Mouse (Mus musculus): ENCODE data around the gene Dhtkd1. TPM values are rescaled to one million over a fixed set of nuclear protein-coding genes. Genes with fewer than 3 reads are reported as not detected.
"Not testable (repeated sequence)": the region's sequence is repeated elsewhere in the genome, so short reads cannot be mapped to it uniquely, and the experiment has no call there.

Gene Dhtkd1
- polyA plus RNA-seq (2012; rRNA removed), result 1.3 and 2.1 TPM in 2 replicates

DNA sequence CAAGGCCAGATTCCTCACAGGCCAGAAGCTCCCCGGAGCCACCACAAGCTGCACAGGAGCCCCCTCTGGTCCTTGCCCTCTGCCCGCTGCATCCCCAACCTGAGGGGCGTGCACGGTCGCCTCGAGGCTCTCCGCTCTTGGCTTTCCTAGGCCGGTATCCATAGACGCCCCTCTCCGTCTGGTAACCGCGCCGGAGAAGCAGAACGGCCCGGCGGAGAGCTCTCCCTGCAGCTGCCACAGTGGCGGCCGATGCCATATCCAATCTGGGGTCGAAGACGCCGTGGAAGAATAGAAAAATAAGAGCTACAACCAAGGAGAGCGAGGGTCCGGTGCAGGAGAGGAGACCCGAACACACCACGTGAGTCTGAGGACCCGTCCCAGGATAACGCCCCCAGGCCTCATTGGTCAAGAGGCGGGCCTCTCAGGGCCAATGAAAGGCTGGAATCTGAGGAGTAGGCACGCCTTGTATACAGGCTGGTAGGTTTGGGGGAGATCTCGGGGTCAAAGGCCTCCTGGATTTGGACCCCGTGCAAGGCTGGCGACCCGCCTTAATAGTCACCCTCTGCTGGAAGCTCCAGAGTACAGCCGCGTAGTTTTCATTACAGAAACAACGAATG, at the start of gene Dhtkd1:
Dhtkd1 (minus strand) TSS at position 377 of the 617 bp plus-strand sequence.
- DNase-seq, result peak; percentile 68
- 3% methylated on average over 36 of the region's 36 CpGs for WGBS
- TF ChIP-seq POLR2A (IDR thresholded peaks at IDR 0.05; ENCODE audit: borderline replicate concordance, extremely low read depth, low read depth, low read length) (0 out of 2 replicates have a peak, but pooled peaks have one; percentile 23), CTCF (IDR thresholded peaks at IDR 0.05; ENCODE audit: insufficient read depth, low read length) (no peak)
- no peaks in the 10 kb centered on the region; the same call in 1 of the 2 replicates for H3K4me1 ChIP-seq (ENCODE audit: control insufficient read depth, insufficient read depth, low read length)
- peak within 1 kb of the TSS; percentile 76 for H3K4me3 ChIP-seq (replicated peaks; ENCODE audit: extremely low read depth, low read depth, low read length)

DNA sequence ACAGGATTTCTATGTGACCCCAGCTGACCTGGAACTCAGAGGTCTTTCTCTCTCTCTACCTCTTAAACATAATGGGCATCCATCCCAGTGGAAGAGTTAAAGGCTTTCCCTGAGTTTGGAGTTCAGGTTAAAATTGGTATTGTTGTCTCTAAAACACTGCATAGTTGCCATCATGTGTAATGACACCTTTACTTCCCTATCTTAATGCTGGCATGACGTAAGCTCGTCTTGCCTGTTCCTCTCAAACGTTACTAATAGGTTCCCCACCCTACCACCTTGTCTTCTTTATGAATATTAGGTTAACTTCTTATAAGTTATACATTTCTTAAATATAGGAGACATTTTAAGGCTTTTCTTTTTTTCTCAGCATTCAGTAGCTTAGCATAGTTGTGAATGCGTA, 34.9 kb upstream of the Dhtkd1 start:
- WGBS, result 90% methylated on average over 4 of the region's 4 CpGs

DNA sequence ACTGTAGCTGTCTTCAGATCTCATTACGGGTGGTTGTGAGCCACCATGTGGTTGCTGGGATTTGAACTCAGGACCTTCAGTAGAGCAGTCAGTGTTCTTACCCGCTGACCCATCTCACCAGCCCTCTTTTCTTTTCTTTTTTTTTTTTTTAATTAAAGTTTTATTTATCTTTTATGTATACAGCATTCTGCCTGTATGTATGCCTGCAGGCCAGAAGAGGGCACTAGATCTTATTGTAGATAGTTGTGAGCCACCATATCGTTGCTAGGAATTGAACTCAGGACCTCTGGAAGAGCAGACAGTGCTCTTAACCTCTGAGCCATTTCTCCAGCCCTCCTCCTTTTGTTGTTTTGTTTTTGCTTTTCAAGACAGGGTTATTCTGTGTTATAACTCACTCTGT, 28.0 kb upstream of the Dhtkd1 start:
- H3K4me3 ChIP-seq (replicated peaks; ENCODE audit: extremely low read depth, low read depth, low read length); H3K4me1 ChIP-seq (ENCODE audit: control insufficient read depth, insufficient read depth, low read length): not testable (repeated sequence)
- 97% methylated on average over 3 of the region's 3 CpGs for WGBS

More for the DNA sequence above, 34.9 kb upstream of the Dhtkd1 start:
- TF ChIP-seq CTCF (IDR thresholded peaks at IDR 0.05; ENCODE audit: insufficient read depth, low read length), result no peak
- TF ChIP-seq POLR2A (IDR thresholded peaks at IDR 0.05; ENCODE audit: borderline replicate concordance, extremely low read depth, low read depth, low read length), result no peak
- Histone ChIP-seq H3K4me1 (ENCODE audit: control insufficient read depth, insufficient read depth, low read length) (no peaks in the 10 kb centered on the region), H3K4me3 (replicated peaks; ENCODE audit: extremely low read depth, low read depth, low read length) (no peak overlapping the region)
- no peak for DNase-seq

DNA sequence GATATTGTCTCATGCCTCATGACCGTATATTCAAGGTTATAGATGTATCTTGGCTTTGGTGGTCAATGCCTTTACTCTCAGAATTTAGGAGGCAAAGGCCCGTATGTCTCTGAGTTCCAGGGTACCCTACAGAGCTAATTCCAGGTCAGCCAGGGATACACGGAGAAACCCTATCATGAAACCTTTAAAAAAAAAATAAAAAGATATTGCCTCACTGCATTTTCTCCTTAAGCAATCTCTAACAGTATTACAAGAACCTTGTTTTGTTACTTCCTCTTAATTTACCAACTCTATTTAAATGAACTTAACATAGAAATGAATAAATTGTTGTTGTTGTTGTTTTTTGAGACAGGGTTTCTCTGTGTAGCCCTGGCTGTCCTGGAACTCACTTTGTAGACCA, 23.4 kb upstream of the Dhtkd1 start:
- TF ChIP-seq CTCF (IDR thresholded peaks at IDR 0.05; ENCODE audit: insufficient read depth, low read length), result no peak
- no peak for TF ChIP-seq POLR2A (IDR thresholded peaks at IDR 0.05; ENCODE audit: borderline replicate concordance, extremely low read depth, low read depth, low read length)
- 82% methylated on average over 3 of the region's 3 CpGs for WGBS
- DNase-seq, result no peak
- no peaks in the 10 kb centered on the region for H3K4me1 ChIP-seq (ENCODE audit: control insufficient read depth, insufficient read depth, low read length)
- H3K4me3 ChIP-seq (replicated peaks; ENCODE audit: extremely low read depth, low read depth, low read length), result no peak overlapping the region

More for the DNA sequence above, 28.0 kb upstream of the Dhtkd1 start:
- DNase-seq, result not testable (repeated sequence)

DNA sequence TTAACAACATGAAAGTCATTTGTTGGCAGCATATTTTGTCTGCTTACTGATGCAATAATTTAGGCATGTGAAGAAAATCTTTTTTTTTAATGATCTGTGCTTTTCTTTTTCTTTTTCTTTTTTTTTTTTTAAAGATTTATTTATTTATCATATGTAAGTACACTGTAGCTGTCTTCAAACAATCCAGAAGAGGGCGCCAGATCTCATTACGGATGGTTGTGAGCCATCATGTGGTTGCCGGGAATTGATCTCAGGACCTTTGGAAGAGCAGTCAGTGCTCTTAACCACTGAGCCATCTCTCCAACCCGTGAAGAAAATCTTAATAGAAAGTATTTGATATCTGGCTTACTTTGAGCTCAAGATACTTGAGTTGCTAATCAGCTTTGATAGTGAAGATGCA, 21.1 kb upstream of the Dhtkd1 start:
- DNase-seq; H3K4me1 ChIP-seq (ENCODE audit: control insufficient read depth, insufficient read depth, low read length); H3K4me3 ChIP-seq (replicated peaks; ENCODE audit: extremely low read depth, low read depth, low read length): not testable (repeated sequence)
- WGBS, result 94% methylated on average over 4 of the region's 4 CpGs

DNA sequence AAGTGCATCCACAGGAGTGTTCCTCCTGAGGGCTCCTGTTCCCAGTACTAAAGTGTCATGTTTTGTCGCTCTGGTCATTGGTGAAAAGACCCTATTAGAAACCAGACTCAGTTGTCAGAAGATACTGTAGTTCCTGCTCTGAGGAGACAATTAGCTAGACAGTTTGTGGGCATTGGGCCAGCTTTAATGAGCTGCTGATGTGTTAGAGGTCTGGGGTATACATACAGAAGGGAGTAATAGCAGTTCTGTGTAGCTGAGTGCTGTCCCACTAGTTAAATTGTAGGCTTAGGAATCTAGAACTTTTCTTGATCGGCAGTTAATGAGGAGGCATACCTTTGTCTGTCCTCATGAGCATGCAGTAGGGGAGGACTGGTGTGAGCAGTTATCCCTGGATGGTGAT, 19.7 kb upstream of the Dhtkd1 start:
- no peak overlapping the region for H3K4me3 ChIP-seq (replicated peaks; ENCODE audit: extremely low read depth, low read depth, low read length)
- no peaks in the 10 kb centered on the region for H3K4me1 ChIP-seq (ENCODE audit: control insufficient read depth, insufficient read depth, low read length)
- DNase-seq, result no peak
- TF ChIP-seq CTCF (IDR thresholded peaks at IDR 0.05; ENCODE audit: insufficient read depth, low read length), result no peak
- no peak for TF ChIP-seq POLR2A (IDR thresholded peaks at IDR 0.05; ENCODE audit: borderline replicate concordance, extremely low read depth, low read depth, low read length)
- 94% methylated on average over 2 of the region's 2 CpGs for WGBS

DNA sequence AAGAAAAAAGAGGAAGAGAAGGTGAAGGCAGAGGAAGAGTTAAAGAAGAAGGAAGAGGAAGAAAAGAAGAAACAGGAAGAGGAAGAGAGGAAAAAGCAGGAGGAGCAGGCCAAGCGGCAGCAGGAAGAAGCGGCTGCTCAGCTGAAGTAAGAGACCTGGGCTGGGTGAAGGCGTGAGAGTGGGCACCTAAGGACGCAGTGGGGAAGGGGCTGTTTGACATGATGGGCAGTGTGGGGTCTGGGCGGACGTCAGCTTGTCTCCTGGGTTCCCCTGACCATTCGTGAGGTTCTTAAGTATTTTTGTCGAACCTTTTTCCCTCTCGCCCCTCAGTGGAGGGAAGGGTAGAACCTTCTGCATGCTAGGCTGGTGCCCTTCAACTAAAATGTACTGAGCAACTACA, 15.1 kb upstream of the Dhtkd1 start:
- Histone ChIP-seq H3K4me1 (ENCODE audit: control insufficient read depth, insufficient read depth, low read length) (peaks cover 3% of the 10 kb centered on the region; the same call in 1 of the 2 replicates), H3K4me3 (replicated peaks; ENCODE audit: extremely low read depth, low read depth, low read length) (no peak overlapping the region)
- no peak for DNase-seq
- TF ChIP-seq CTCF (IDR thresholded peaks at IDR 0.05; ENCODE audit: insufficient read depth, low read length) (no peak), POLR2A (IDR thresholded peaks at IDR 0.05; ENCODE audit: borderline replicate concordance, extremely low read depth, low read depth, low read length) (no peak)
- 82% methylated on average over 9 of the region's 9 CpGs for WGBS

DNA sequence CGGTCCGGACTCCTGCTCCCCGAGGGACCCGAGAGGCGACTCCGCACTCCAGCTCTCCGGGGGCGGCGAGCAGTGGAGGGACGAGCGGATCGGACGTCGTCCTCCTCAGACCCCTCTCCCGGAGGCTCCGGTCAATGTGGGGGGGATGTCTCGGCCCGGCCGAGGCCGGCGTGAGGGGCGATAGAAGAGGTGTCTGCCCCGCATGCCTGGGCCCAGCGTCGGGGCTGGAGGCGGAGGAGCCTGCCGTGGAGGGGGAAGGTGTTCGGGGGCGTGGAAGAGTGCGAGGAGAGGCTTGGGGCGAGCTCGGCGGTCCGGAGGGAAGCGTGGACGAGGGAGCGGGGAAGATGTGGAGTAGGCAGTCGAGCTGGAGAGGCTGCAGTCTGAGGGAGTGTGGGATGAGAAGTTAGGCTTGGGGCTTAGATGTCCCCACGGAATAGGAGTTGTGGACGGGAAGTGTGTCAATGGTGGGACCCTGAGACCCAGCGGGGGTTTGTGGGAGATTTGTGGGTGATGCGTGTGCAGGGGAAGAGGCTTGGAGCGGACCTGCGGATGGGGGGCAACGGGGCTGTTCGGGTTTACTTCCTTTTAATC, 9.1 kb upstream of the Dhtkd1 start:
- Histone ChIP-seq H3K4me1 (ENCODE audit: control insufficient read depth, insufficient read depth, low read length) (peaks cover 6% of the 10 kb centered on the region), H3K4me3 (replicated peaks; ENCODE audit: extremely low read depth, low read depth, low read length) (peak overlapping the region; percentile 100)
- under 1% methylated on average over 45 of the region's 46 CpGs for WGBS
- no peak for DNase-seq
- TF ChIP-seq POLR2A (IDR thresholded peaks at IDR 0.05; ENCODE audit: borderline replicate concordance, extremely low read depth, low read depth, low read length) (no peak), CTCF (IDR thresholded peaks at IDR 0.05; ENCODE audit: insufficient read depth, low read length) (no peak)

DNA sequence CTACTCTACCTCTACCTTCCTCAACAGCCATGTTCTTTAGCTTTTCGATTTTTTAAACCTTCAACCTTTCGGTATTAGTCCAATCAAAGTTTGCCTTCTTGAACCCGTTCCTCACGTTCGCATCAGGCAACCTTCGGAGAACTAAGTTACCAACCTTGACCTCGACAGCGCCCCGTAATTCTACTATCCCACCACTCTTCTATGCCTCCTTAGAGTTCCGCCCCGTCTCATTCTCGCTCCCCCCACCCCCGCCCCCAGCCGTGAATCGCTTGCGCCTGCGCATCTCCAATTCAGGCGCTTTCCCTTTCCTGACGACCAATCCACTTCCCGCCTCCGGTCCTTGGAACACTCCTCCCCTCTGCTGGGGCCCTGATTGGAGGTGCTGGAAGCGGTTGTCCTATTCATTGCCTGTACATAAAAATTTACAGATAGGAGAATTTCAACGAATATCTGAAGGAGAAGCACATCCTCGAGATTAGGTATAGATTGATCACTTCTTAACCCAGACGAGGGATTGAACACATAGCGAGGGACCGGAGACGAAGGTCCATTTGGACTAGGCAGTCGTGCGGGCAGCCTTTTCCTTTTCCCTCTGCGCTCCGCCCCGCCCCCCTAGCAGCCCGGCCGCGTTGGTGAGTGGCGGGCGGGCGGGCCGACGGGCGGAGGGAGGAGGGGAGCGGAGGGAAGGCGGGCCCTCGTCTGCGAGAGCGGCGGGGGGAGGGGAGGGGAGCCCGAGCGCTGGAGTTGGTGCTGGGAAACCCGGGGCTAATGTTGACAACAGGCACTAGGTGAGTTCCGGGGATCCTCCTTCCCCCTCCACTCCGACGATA, 8.4 kb upstream of the Dhtkd1 start, which contains the start of gene Upf2:
Upf2 (plus strand) TSS at position 704 of the 830 bp plus-strand sequence.
- under 1% methylated on average over 42 of the region's 54 CpGs for WGBS
- no peak for TF ChIP-seq CTCF (IDR thresholded peaks at IDR 0.05; ENCODE audit: insufficient read depth, low read length)
- peak; percentile 64; the same call in 1 of the 2 replicates for TF ChIP-seq POLR2A (IDR thresholded peaks at IDR 0.05; ENCODE audit: borderline replicate concordance, extremely low read depth, low read depth, low read length)
- peak within 1 kb of the TSS; percentile 100 for H3K4me3 ChIP-seq (replicated peaks; ENCODE audit: extremely low read depth, low read depth, low read length)

More for the DNA sequence above, 8.4 kb upstream of the Dhtkd1 start, which contains the start of gene Upf2:
- peaks cover 6% of the 10 kb centered on the region for H3K4me1 ChIP-seq (ENCODE audit: control insufficient read depth, insufficient read depth, low read length)
- DNase-seq, result peak; percentile 90
